Comparison of ENCODE assay signal across 10 mouse cellular contexts in the genomic region with DNA sequence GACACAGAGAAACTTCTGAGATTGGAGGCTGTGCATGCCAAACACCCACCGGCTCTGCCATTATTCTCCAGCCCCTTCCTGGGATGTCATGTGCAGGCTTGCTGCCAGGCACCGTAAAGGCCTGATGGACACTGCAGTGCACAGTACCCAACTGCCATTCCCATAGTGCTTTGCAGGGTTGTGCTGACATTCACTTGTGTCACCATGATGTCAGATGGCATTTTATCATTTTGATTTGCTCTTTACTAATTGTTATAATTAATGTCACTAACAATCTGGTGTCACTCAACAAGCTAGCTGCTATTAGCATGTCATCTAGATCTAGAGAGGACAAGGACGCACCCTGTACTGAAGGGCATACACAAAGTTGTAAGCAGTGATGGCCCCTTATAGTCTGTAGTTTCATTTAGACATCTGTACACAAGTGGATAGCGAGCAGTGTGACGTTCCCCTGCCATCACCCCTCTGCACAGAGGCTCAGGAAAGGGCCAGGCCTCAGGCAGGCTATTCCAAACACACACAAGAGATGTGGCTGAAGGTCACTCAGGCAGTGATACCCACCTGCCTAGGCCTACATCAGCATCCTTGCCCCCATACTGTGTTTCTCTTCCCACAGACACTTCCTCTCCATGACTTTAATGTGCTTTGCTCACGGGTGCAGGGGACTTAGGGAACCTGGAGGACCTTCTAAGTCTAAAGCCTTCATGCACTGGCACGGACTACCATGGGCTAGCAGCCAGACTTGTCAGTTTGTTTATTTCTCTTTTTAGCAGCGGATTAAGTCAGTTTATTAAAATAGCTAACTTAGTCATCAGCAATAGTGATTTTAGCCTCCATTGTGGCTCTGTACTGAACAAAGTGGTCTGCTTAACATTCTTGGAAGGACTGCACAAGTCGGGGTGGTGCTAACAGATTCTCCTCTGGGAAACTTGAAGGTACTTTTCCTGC.
DNase-seq lines count a peak whose midpoint lies in the region; ATAC-seq and TF ChIP-seq lines count a peak whose summit lies in the region.
"Had no signal": no experiment of that assay in that cellular context is flagged by ENCODE, and none has a peak within 500 bp of the region (broad histone marks: within the 10 kb centered on the region; RNA-seq: fewer than 3 reads in every experiment).

No protein-coding gene starts in this region.

- H3K27me3 ChIP-seq in midbrain, postnatal 0 days (ENCODE audit: insufficient read depth, low read length): no peaks in the 10 kb centered on the region
- no peaks in the 10 kb centered on the region for H3K27me3 ChIP-seq in midbrain, embryonic 15.5 days (replicated peaks)
- no peaks in the 10 kb centered on the region for H3K27me3 ChIP-seq in heart, adult 2 months (ENCODE audit: control insufficient read depth, insufficient read depth, low read length)
- H3K27me3 ChIP-seq in stomach, postnatal 0 days (ENCODE audit: control insufficient read depth, insufficient read depth, low read length): no peaks in the 10 kb centered on the region

- H3K27ac ChIP-seq in midbrain, postnatal 0 days (ENCODE audit: low read depth, low read length): peak overlapping the region; percentile 6; the same call in 1 of the 2 replicates
- H3K27ac ChIP-seq in midbrain, embryonic 15.5 days: no peak overlapping the region
- peak overlapping the region; percentile 74 for H3K27ac ChIP-seq in heart, adult 2 months
- 0 out of 2 replicates have a peak overlapping the region, but pooled peaks have one; percentile 35 for H3K27ac ChIP-seq in stomach, postnatal 0 days (replicated peaks)

- no peak overlapping the region for H3K4me3 ChIP-seq in midbrain, postnatal 0 days (ENCODE audit: low read depth, low read length)
- H3K4me3 ChIP-seq in midbrain, embryonic 15.5 days: no peak overlapping the region
- no peak overlapping the region for H3K4me3 ChIP-seq in heart, adult 2 months
- H3K4me3 ChIP-seq in stomach, postnatal 0 days (ENCODE audit: low read depth, low read length): no peak overlapping the region

- TF ChIP-seq EP300 in heart, adult 2 months (IDR thresholded peaks at IDR 0.05; ENCODE audit: insufficient read depth, low read depth, low read length): no peak
- TF ChIP-seq EP300 in stomach, postnatal 0 days (optimal IDR thresholded peaks at IDR 0.05): no peak

- no peak for DNase-seq in midbrain, postnatal 0 days (ENCODE audit: low spot score)
- DNase-seq in heart, adult 2 months: peak; percentile 59 to 72
- peak; percentile 44 to 68 for DNase-seq in lung, adult 18-20 months
- peak; percentile 22 for DNase-seq in stomach, postnatal 0 days (ENCODE audit: low spot score)
- no peak for DNase-seq in cerebellum, postnatal 14 days
- DNase-seq: kidney, adult 18-20 months; layer of hippocampus, postnatal 36 days; thymus, adult 18-20 months had no signal

- WGBS in midbrain, postnatal 0 days: 78% methylated on average over 9 of the region's 9 CpGs
- 76% methylated on average over 9 of the region's 9 CpGs for WGBS in midbrain, embryonic 15.5 days
- 39% methylated on average over 9 of the region's 9 CpGs for WGBS in heart, adult 2 months
- WGBS in stomach, postnatal 0 days: 49% methylated on average over 9 of the region's 9 CpGs

- no peak for TF ChIP-seq CTCF in midbrain, postnatal 0 days (IDR thresholded peaks at IDR 0.05)
- no peak for TF ChIP-seq CTCF in heart, adult 2 months (IDR thresholded peaks at IDR 0.05)
- no peak for TF ChIP-seq CTCF in stomach, postnatal 0 days (IDR thresholded peaks at IDR 0.05; ENCODE audit: low read depth)

- intact Hi-C loops in heart, adult 2 months (cut with DNase I): no loop called here

- H3K36me3 ChIP-seq in midbrain, postnatal 0 days (ENCODE audit: insufficient read depth, low read length): no peaks in the 10 kb centered on the region
- H3K36me3 ChIP-seq in midbrain, embryonic 15.5 days (replicated peaks): no peaks in the 10 kb centered on the region
- no peaks in the 10 kb centered on the region for H3K36me3 ChIP-seq in heart, adult 2 months (ENCODE audit: control insufficient read depth, insufficient read depth, low read length)
- H3K36me3 ChIP-seq in stomach, postnatal 0 days (ENCODE audit: control insufficient read depth, insufficient read depth, low read length): no peaks in the 10 kb centered on the region

- H3K9me3 ChIP-seq in midbrain, postnatal 0 days (ENCODE audit: low read length): no peaks in the 10 kb centered on the region
- H3K9me3 ChIP-seq in midbrain, embryonic 15.5 days: no peaks in the 10 kb centered on the region
- no peaks in the 10 kb centered on the region for H3K9me3 ChIP-seq in stomach, postnatal 0 days (ENCODE audit: control insufficient read depth, low read length)

- TF ChIP-seq POLR2A in heart, adult 2 months (IDR thresholded peaks at IDR 0.05; ENCODE audit: insufficient read depth, low read depth, low read length): no peak

- no peaks in the 10 kb centered on the region for H3K4me1 ChIP-seq in midbrain, postnatal 0 days (ENCODE audit: insufficient read depth, low read length)
- no peaks in the 10 kb centered on the region for H3K4me1 ChIP-seq in midbrain, embryonic 15.5 days
- H3K4me1 ChIP-seq in heart, adult 2 months (ENCODE audit: control insufficient read depth, insufficient read depth, low read length): peaks cover 10% of the 10 kb centered on the region
- peaks cover 4% of the 10 kb centered on the region; the same call in 1 of the 2 replicates for H3K4me1 ChIP-seq in stomach, postnatal 0 days (replicated peaks; ENCODE audit: control insufficient read depth, insufficient read depth)

- no peaks in the 10 kb centered on the region; the same call in 1 of the 2 replicates for H3K79me2 ChIP-seq in heart, adult 2 months (replicated peaks; ENCODE audit: control insufficient read depth, insufficient read depth, low read length)

- H3K9ac ChIP-seq in midbrain, postnatal 0 days (replicated peaks; ENCODE audit: low read length, poor library complexity, severe bottlenecking): no peak overlapping the region
- no peak overlapping the region for H3K9ac ChIP-seq in midbrain, embryonic 15.5 days
- no peak overlapping the region for H3K9ac ChIP-seq in heart, adult 2 months (ENCODE audit: low read depth, low read length)
- no peak overlapping the region for H3K9ac ChIP-seq in stomach, postnatal 0 days (ENCODE audit: low read length)

- no peak overlapping the region for H3K4me2 ChIP-seq in midbrain, postnatal 0 days (ENCODE audit: low read depth, low read length, poor library complexity, severe bottlenecking)
- H3K4me2 ChIP-seq in midbrain, embryonic 15.5 days: no peak overlapping the region
- no peak overlapping the region for H3K4me2 ChIP-seq in stomach, postnatal 0 days (replicated peaks; ENCODE audit: low read depth)

- no peak for ATAC-seq in midbrain, postnatal 0 days (ENCODE audit: low FRiP score)
- no peak for ATAC-seq in midbrain, embryonic 15.5 days (replicated peaks)
- peak; percentile 60; the same call in 1 of the 2 replicates for ATAC-seq in stomach, postnatal 0 days (ENCODE audit: low FRiP score, low TSS enrichment)
- ATAC-seq in megakaryocyte progenitor cell, adult 5-6 weeks (replicated peaks; ENCODE audit: poor library complexity): no peak

Comparison
In these comparisons a context has a peak if more than half of its experiments do, and no peak if none do; other contexts are left out.
1. DNase-seq: peak in heart, adult 2 months (2 of 2), lung, adult 18-20 months (2 of 2) and stomach, postnatal 0 days (single experiment); none in midbrain, postnatal 0 days (single experiment) and cerebellum, postnatal 14 days (0 of 2).